Mouse (Mus musculus) liver, embryonic 14.5 days (tissue): ENCODE measurements around the gene Calhm2.
"Not testable (repeated sequence)": the region's sequence is repeated elsewhere in the genome, so short reads cannot be mapped to it uniquely, and the experiment has no call there.

ENCODE experiments used
- CTCF ChIP-seq: IDR thresholded peaks from 2 replicates; pipeline ENCODE4 v1.5.1; 2016; ENCODE audit warnings: antibody characterized with exemption, low read depth, control low read depth
- EP300 ChIP-seq: IDR thresholded peaks from 2 replicates; pipeline ENCODE4 v1.6.1; 2016; ENCODE audit warnings: antibody characterized with exemption, low read depth

GRCm38 (mm10) chr19:47139611-47140010 is 1.5 kb upstream of the Calhm2 start:
- TF ChIP-seq CTCF, EP300: not testable (repeated sequence)
